Mouse (Mus musculus): ENCODE data around the gene Sgcd. TPM values are rescaled to one million over a fixed set of nuclear protein-coding genes. Genes with fewer than 3 reads are reported as not detected.
"Not testable (repeated sequence)": the region's sequence is repeated elsewhere in the genome, so short reads cannot be mapped to it uniquely, and the experiment has no call there.

Sgcd gene
- total RNA-seq, 2 experiments from 2014 or later, result not detected

- ATAC-seq (replicated peaks; ENCODE audit: poor library complexity, severe bottlenecking), result no peak
Observed at GRCm38 (mm10) chr11:47473493-47474230, 515.1 kb downstream of the Sgcd start.

GRCm38 (mm10) chr11:47460700-47461099, 528.1 kb downstream of the Sgcd start:
- ATAC-seq (replicated peaks; ENCODE audit: poor library complexity, severe bottlenecking), result not testable (repeated sequence)

GRCm38 (mm10) chr11:47460149-47460548, 528.6 kb downstream of the Sgcd start:
- no peak for ATAC-seq (replicated peaks; ENCODE audit: poor library complexity, severe bottlenecking)

- no peak for ATAC-seq (replicated peaks; ENCODE audit: poor library complexity, severe bottlenecking)
Observed at GRCm38 (mm10) chr11:47459214-47459613, 529.6 kb downstream of the Sgcd start.

GRCm38 (mm10) chr11:47447790-47448189, 541.0 kb downstream of the Sgcd start:
- no peak for ATAC-seq (replicated peaks; ENCODE audit: poor library complexity, severe bottlenecking)

GRCm38 (mm10) chr11:47446337-47446736, 542.4 kb downstream of the Sgcd start:
- no peak for ATAC-seq (replicated peaks; ENCODE audit: poor library complexity, severe bottlenecking)

GRCm38 (mm10) chr11:47445683-47446082, 543.1 kb downstream of the Sgcd start:
- ATAC-seq (replicated peaks; ENCODE audit: poor library complexity, severe bottlenecking), result no peak

- ATAC-seq (replicated peaks; ENCODE audit: poor library complexity, severe bottlenecking), result no peak
Observed at GRCm38 (mm10) chr11:47442266-47442665, 546.5 kb downstream of the Sgcd start.

- ATAC-seq (replicated peaks; ENCODE audit: poor library complexity, severe bottlenecking), result no peak
Observed at GRCm38 (mm10) chr11:47399607-47400006, 589.2 kb downstream of the Sgcd start.

- not testable (repeated sequence) for ATAC-seq (replicated peaks; ENCODE audit: poor library complexity, severe bottlenecking)
Observed at GRCm38 (mm10) chr11:47390798-47391197, 598.0 kb downstream of the Sgcd start.

- no peak for ATAC-seq (replicated peaks; ENCODE audit: poor library complexity, severe bottlenecking)
Observed at GRCm38 (mm10) chr11:47389327-47389726, 599.4 kb downstream of the Sgcd start.

- ATAC-seq (replicated peaks; ENCODE audit: poor library complexity, severe bottlenecking), result no peak
Observed at GRCm38 (mm10) chr11:47387726-47388125, 601.0 kb downstream of the Sgcd start.

- ATAC-seq (replicated peaks; ENCODE audit: poor library complexity, severe bottlenecking), result no peak
Observed at GRCm38 (mm10) chr11:47386136-47386535, 602.6 kb downstream of the Sgcd start.

- no peak for ATAC-seq (replicated peaks; ENCODE audit: poor library complexity, severe bottlenecking)
Observed at GRCm38 (mm10) chr11:47379630-47379958, 609.2 kb downstream of the Sgcd start.

- ATAC-seq (replicated peaks; ENCODE audit: poor library complexity, severe bottlenecking), result no peak
Observed at GRCm38 (mm10) chr11:47378843-47379629, 609.7 kb downstream of the Sgcd start.

GRCm38 (mm10) chr11:47377421-47377820, 611.3 kb downstream of the Sgcd start:
- ATAC-seq (replicated peaks; ENCODE audit: poor library complexity, severe bottlenecking), result no peak

- no peak for ATAC-seq (replicated peaks; ENCODE audit: poor library complexity, severe bottlenecking)
Observed at GRCm38 (mm10) chr11:47376915-47377314, 611.9 kb downstream of the Sgcd start.

GRCm38 (mm10) chr11:47371616-47372015, 617.2 kb downstream of the Sgcd start:
- ATAC-seq (replicated peaks; ENCODE audit: poor library complexity, severe bottlenecking), result no peak

GRCm38 (mm10) chr11:47351585-47351984, 637.2 kb downstream of the Sgcd start:
- no peak for ATAC-seq (replicated peaks; ENCODE audit: poor library complexity, severe bottlenecking)

- no peak for ATAC-seq (replicated peaks; ENCODE audit: poor library complexity, severe bottlenecking)
Observed at GRCm38 (mm10) chr11:47343486-47343885, 645.3 kb downstream of the Sgcd start.

- no peak for ATAC-seq (replicated peaks; ENCODE audit: poor library complexity, severe bottlenecking)
Observed at GRCm38 (mm10) chr11:47333702-47334101, 655.1 kb downstream of the Sgcd start.

GRCm38 (mm10) chr11:47305579-47305978, 683.2 kb downstream of the Sgcd start:
- ATAC-seq (replicated peaks; ENCODE audit: poor library complexity, severe bottlenecking), result no peak
